Mouse (Mus musculus) T-helper 1 cell (primary cell): ENCODE measurements at regions not wholly inside any gene's neighbourhood (a gene's known extent, or its start where the extent isn't known, plus 50 kb on each side); places are given as distances from the start of the nearest gene placed in this dataset.
"Not testable (repeated sequence)": the region's sequence is repeated elsewhere in the genome, so short reads cannot be mapped to it uniquely, and the experiment has no call there.

ENCODE experiments used
- in situ Hi-C: fragments of 300-600 bp; cut with MboI, MseI; formaldehyde crosslinking; loops from one replicate; pipeline ENCODE4 v1.15.1; 2025; ENCODE audit warnings: high pct_unique_total_duplicates

- in situ Hi-C loops = no loop called here
These were observed 348.7 kb upstream of the Cpeb2 start for GRCm38 (mm10) chr5:42884251-42884650.

- in situ Hi-C loops = no loop called here
These were observed 341.1 kb upstream of the Cpeb2 start for GRCm38 (mm10) chr5:42891890-42892289.

- in situ Hi-C loops = no loop called here
These were observed 326.8 kb upstream of the Cpeb2 start for GRCm38 (mm10) chr5:42906136-42906535.

GRCm38 (mm10) chr5:42919328-42919727 lies 313.6 kb upstream of the Cpeb2 start:
- in situ Hi-C loops = no loop called here

DNA sequence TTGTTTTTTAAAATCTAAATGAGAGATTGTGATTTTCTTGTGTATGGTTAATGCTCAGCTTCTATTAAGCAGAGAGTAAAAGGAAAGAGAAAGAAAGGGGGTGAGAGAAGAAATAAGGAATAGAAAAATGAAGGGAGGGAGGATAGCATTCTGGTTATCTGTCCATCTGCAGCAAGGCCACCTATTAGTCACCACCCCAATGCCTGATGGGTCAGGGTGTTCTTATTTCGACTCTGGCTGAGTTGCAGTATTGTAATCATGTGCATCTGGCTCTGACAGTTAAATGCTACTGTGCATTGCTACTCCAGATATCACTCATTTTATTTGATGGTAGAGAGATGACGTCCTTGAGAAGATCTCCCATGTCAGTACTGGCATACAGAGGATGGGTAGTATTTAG lies 300.9 kb upstream of the Cpeb2 start:
- in situ Hi-C loops = no loop called here

DNA sequence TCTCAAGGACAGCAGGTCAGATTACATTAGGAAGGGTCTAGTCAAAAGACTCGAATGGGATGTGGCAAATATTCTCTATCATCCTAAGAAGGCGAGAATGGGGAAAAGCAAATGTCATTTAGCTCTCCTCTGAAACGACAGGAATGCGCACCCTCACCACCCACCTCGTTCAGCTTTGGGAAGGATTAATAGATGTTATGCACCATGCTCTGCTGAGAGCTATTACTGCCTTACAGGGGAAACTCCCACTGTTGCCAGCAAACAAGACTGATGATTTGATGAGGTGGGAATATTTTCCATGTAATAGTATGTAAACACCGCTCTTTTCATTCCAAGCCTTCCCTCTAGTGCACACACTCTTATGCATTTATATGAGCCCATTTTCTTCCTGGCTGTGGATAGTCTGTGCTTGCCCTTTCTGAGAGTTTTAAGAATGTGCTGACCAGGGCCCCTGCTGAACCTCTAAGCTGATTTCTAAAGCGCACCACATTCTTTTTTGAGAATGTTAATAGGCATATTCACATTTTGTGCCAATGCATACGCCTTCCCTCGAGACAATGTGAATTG lies 273.6 kb upstream of the Cpeb2 start:
- in situ Hi-C loops = no loop called here

DNA sequence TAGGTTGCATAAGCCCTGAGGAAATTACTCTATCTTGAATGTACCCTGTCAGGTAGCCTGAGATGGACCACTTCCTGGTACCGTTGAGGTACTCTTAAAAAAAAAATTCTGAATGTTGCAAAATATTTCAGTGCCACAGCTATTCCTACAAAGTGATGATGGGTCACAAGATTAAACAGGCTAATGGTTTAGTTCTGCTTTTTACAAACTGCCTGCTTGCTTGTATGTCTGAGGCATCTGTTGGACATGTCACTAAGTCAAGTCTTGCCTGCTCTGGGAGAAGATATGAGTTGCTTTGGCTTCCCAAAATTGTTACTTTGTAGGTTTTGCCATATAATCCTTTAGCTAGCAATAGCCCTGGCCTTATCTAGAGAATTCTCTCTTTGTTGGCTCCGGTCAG lies 266.0 kb upstream of the Cpeb2 start:
- in situ Hi-C loops = not testable (repeated sequence)

DNA sequence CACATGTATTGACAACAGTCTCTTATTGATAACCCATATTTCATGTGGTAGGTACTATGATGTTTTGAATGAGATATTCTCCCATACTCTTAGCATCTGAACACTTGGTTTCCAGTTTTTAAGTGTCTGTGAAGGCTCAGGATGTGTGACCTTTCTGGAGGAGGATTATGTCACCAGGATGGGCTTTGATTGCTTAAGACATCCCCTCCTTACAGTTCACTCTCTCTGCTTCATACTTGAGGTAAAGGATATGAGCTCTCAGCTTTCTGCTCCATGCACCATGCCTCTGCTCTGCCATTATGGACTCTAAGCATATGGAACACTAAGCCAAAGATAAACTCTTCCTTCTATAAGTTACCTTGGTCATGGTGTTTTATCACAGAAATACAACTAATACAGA lies 263.8 kb upstream of the Cpeb2 start:
- in situ Hi-C loops = no loop called here

DNA sequence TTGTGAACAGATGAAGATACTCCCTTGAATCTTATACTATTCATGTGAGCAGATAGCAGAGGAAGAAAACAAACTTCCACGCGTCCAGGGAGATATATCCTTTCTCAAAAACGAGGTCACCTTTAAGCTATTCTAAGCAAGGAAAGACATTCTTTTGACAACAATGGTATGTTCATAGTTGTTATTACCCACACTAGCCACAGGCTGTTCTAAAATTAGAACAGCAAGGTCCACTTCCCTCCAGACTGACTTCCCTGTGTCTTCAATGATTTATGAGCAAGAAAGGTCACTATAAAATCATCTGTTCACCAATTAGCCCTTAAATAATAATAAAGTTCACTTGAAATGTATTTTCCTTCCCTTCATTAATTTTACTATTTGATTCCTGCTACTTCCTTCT lies 263.3 kb upstream of the Cpeb2 start:
- in situ Hi-C loops = no loop called here

DNA sequence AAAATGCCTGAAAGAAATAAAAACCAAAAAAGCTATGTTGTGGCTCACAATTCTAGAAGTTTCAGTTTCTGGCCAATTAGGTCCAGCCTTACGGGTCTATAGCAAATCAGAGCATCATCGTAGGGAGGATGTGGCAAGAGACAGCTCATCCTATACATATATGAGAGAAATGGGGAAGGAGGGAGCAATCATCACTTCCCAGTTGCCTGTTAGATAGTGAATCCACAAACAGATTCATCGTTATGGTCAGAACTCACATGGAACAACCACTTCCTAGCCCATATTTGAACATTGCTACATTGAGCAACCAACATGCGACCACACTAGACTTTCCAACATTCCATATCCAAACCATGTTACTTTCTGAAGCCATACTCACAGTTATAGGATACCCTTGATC lies 255.9 kb upstream of the Cpeb2 start:
- in situ Hi-C loops = no loop called here

DNA sequence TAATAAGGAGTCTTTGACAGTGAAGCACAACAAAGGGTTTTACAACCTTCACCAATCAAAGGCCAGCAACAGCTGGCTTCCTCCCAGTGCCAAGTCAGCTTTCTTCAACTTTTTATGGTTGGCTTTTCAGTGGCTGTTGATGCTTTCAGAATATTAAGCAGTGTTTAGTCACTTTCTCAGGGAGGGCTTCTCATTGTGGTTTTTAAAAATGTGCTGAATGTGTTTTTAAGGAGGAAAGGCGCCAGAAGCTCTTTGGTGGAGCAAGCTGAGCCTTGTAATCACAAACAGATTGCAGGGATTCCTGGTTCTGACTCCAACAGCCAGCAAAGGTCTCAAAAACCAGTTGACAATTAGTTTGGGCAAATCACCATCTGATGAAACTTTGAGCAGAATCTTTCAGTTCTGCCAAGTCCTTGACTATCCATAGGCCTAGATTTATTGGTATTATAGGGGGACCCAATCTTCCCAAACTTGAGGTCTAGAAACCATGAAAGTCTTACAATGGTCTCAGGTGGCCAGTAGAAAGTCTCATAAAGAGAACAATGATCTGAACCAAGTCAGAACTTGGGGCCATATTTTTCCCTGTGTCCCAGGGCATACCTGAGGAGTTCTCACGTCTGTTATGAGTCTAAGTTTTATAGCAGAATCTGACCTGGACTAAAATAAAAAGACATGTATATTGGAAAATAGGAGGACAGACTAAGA lies 251.9 kb upstream of the Cpeb2 start:
- in situ Hi-C loops = no loop called here

DNA sequence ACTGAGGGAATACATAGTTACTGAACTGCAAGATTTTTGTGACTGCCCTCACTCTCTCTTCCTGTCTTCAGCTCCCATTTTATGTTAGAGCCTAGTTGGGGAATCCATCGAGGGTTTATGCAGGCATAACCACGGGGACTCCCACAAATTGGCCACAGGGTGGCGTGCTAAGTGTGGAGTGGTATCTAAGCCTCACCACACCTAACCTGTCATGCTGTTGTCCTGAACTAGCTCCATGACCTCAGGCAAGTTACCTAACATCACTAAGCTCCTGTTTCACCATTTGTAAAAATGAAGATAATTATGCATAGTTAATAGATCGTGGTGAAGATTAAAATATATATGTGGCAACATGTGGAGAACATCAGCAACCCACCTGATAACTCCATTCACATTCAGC lies 246.8 kb upstream of the Cpeb2 start:
- in situ Hi-C loops = no loop called here

GRCm38 (mm10) chr5:42987710-42988466 lies 245.1 kb upstream of the Cpeb2 start:
- in situ Hi-C loops = no loop called here

DNA sequence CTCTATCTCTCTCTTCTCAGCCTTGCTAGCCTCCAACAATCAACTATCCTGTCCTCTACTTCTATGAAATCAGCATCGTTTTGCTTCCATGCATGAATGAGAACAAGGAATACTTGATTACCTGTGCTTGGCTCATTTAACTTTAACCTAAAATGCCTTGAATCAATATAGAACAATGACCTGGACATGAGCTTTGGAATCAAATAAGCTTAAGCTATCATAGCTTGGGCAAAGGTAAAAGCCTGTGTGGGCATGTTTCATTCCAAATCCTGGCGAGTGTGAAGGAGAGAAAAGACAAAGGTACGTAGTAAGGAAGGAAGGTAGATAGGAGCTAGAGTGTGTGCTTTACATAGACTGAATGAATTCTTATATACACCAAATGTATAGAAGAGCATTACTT lies 243.7 kb upstream of the Cpeb2 start:
- in situ Hi-C loops = no loop called here

- in situ Hi-C loops = no loop called here
These were observed 208.9 kb upstream of the Cpeb2 start for GRCm38 (mm10) chr5:43024006-43024593.

DNA sequence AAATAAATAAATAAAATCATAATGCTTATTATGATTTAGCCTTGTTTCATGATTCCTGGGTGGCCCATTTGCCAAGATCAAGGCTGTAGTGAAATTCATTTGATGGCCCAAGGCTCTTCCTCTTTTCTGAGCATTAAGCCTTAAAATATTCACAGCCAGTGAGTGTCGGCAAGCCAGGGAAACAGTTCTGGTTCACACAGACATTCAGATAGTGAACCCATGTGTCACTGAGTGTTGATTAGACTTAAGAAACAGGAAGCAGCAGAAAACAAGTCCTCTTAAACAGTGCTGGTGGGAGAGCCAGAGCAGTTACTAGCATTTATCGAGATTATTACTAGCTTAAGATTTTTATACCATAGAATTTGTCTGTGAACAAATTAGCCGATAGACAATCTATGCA lies 201.7 kb upstream of the Cpeb2 start:
- in situ Hi-C loops = no loop called here

DNA sequence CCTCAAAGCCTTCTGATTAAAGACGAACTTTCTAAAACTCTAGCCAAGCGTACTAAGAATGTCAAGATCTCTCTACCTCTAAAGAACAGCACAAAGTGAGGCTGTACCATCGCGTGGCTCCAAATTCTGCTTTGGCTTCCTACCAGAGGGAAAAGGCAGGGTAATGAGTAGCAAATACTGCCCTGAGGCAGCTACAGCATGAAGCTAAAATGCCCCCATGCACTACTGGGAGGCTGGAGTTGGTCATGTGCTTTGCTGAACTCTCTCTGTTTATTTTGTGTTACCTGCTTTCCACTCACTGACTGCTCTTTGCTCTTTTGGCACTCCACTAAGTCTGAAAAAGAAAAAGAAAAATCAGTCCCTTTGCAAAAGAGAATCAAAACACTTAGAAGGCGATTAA lies 201.1 kb upstream of the Cpeb2 start:
- in situ Hi-C loops = no loop called here

GRCm38 (mm10) chr5:43034421-43034820 lies 198.5 kb upstream of the Cpeb2 start:
- in situ Hi-C loops = no loop called here

GRCm38 (mm10) chr5:43037592-43037991 lies 195.4 kb upstream of the Cpeb2 start:
- in situ Hi-C loops = no loop called here

DNA sequence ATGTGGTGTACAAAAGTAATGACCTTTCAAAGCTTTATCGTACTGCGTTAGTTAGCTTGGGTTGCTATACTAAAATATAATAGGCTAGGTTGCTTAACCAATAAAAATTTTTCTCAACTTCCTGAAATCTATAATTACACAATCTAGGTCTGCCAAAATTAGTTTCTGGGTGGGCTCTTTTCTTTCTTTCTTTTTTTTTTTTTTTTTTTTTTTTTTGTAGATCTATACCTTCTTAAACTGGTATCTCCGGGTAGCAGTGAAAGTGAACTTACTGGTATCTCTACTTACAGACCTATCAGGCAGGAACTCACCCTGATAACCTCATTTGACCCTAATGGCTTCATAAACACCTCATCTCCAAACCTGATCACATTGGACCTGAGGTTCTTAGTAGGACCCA lies 193.4 kb upstream of the Cpeb2 start:
- in situ Hi-C loops = no loop called here

- in situ Hi-C loops = loop anchor here (5.0 kb wide), 1 partner anchor 1060 kb away; no protein-coding TSS in a partner anchor
These were observed 190.4 kb upstream of the Cpeb2 start for GRCm38 (mm10) chr5:43042585-43042984.

- in situ Hi-C loops = no loop called here
These were observed 187.1 kb upstream of the Cpeb2 start for GRCm38 (mm10) chr5:43045860-43046259.

DNA sequence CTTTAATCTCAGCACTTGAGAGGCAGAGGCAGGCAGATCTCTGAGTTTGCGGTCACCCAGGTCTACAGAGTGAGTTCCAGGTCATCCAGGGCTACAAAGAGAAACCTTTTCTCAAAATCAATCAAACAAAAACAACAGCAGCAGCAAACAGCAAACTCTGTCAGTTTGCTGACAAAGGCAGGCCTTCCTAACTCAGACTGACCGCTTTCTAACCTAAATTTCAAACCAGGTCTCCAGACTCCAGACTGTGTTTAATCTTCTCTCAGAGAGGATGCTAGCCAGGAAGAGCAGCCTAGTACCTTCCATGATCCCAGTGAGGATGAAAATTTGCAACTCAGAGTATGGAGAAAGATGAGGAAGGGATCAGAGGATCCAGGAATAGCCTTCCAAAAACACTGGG lies 185.7 kb upstream of the Cpeb2 start:
- in situ Hi-C loops = no loop called here
